Mouse (Mus musculus) C2C12 (cell line): ENCODE data around the gene Ccdc81. TPM values are rescaled to one million over a fixed set of nuclear protein-coding genes. Genes with fewer than 3 reads are reported as not detected.

Experiments used
- H3K27me3 ChIP-seq: one replicate; pipeline ENCODE4 v1.6.1; 2011; ENCODE audit not compliant: control insufficient read depth, insufficient read depth, insufficient read length
- H3K36me3 ChIP-seq: one replicate; pipeline ENCODE4 v1.6.1; 2011; ENCODE audit not compliant: control insufficient read depth, insufficient read depth
- H3K4me3 ChIP-seq: one replicate; pipeline ENCODE4 v1.5.1; 2011; ENCODE audit warnings: mild to moderate bottlenecking, control low read depth; ENCODE audit not compliant: poor library complexity, insufficient read depth, severe bottlenecking
- H3K79me2 ChIP-seq: one replicate; pipeline ENCODE4 v1.6.1; 2011; ENCODE audit not compliant: control insufficient read depth, insufficient read depth
- H3K79me3 ChIP-seq: one replicate; pipeline ENCODE4 v1.6.1; 2011; ENCODE audit warnings: low read depth, control low read depth
- H3ac ChIP-seq: one replicate; pipeline ENCODE3; 2011; ENCODE audit warnings: low read depth; ENCODE audit not compliant: control insufficient read depth, insufficient read length
- CEBPB ChIP-seq: IDR thresholded peaks from one replicate; pipeline ENCODE4 v1.6.1; 2011; ENCODE audit warnings: low read depth, mild to moderate bottlenecking, control low read depth, moderate library complexity
- CTCF ChIP-seq: IDR thresholded peaks from one replicate; pipeline ENCODE4 v1.5.1; 2011; ENCODE audit not compliant: control insufficient read depth, insufficient read depth, insufficient read length
- FOSL1 ChIP-seq: IDR thresholded peaks from one replicate; pipeline ENCODE4 v1.8.0; 2011; ENCODE audit warnings: mild to moderate bottlenecking, low read length; ENCODE audit not compliant: poor library complexity, insufficient read depth, severe bottlenecking
- MAX ChIP-seq: IDR thresholded peaks from one replicate; pipeline ENCODE4 v1.6.1; 2011; ENCODE audit warnings: mild to moderate bottlenecking, control low read depth
- MYOD1 ChIP-seq: IDR thresholded peaks from one replicate; pipeline ENCODE4 v1.6.1; 2011; ENCODE audit warnings: low read depth; ENCODE audit not compliant: control insufficient read depth, insufficient read length
- MYOG ChIP-seq: IDR thresholded peaks from one replicate; pipeline ENCODE4 v1.6.1; 2011; ENCODE audit not compliant: control insufficient read depth, insufficient read length; ENCODE audit errors: extremely low read depth
- USF1 ChIP-seq: IDR thresholded peaks from one replicate; pipeline ENCODE4 v1.6.1; 2011; ENCODE audit warnings: low read depth, mild to moderate bottlenecking, control low read depth, moderate library complexity
- polyA plus RNA-seq: library from polyadenylated mRNA; unstranded; fragments of >200 nt; fragmentation: generic; extraction: Trizol; gene quantifications from one replicate; pipeline ENCODE4 v1.2.1, GENCODE M21; 2012; ENCODE audit warnings: missing spikeins

Ccdc81 gene
- polyA plus RNA-seq, 1 experiment = 0.11 TPM

DNA sequence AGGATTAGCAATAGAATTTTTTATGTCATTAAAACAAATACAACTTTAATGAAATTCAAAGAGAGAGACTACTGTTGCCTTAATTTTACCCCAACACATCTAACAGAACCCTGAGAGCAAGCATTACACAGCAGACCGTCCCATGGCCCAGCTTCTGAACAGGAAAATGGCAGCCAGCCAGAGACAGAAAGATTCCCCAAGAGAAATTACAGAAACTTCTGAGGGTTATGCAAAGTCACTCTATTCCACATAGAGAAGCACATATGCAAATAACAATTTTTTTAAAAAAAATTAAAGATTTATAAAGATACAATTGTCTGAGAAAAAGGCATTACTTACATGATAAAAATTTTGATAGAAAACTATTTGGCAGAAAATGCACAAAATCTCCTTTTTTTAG lies 23.7 kb downstream of the Ccdc81 start:
- Histone ChIP-seq H3K79me2 (no peaks in the 10 kb centered on the region), H3K36me3 (no peaks in the 10 kb centered on the region), H3K27me3 (no peaks in the 10 kb centered on the region), H3K79me3 (no peaks in the 10 kb centered on the region), H3ac (no peak overlapping the region), H3K4me3 (no peak overlapping the region)
- TF ChIP-seq MAX (no peak), MYOG (no peak), FOSL1 (no peak), MYOD1 (no peak), CEBPB (no peak), CTCF (no peak), USF1 (no peak)

DNA sequence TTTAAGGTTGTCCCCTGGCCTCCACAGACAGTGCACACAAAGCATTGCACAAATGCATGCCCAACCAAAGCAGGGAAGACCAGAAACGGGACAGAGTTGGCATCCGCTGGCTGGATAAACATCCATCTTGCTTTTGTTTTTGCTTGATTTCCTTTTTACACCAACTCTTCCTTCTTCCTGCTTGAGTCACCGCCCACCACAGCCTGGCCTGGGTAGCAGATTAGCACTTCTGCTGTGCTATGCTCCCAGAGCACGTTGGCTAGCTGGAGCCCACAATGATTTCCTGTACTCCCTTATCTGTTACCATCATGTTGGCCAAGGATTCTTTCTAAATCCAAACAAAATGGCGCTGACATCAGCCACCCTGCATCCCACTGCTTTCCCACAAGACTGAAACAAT lies 36.2 kb downstream of the Ccdc81 start:
- no peak overlapping the region for H3ac ChIP-seq
- H3K79me3 ChIP-seq = no peaks in the 10 kb centered on the region
- H3K79me2 ChIP-seq = no peaks in the 10 kb centered on the region

DNA sequence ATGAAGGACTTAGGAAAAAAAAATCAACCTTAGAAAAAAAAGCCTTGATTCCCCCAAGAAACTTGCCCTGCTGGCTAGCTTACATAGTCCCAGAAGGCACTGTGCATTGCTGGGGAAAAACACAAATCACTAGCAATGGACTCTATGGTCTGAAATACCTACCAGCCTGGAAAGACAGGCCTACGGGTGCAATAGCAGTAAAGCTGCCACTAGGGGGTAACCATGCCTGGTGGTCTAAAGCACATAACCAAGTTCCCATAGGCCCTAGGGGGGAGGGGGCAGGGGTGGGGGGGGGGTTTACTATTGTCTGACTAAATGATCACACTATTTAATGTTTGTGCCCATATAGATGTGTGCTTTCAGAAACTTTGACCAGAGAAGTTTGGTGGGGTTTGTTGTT lies 38.7 kb downstream of the Ccdc81 start:
- TF ChIP-seq CEBPB = no peak
- TF ChIP-seq MAX = no peak
- TF ChIP-seq FOSL1 = no peak
- no peak for TF ChIP-seq MYOD1
- no peak for TF ChIP-seq CTCF
- TF ChIP-seq MYOG = no peak
- no peak for TF ChIP-seq USF1
- no peaks in the 10 kb centered on the region for H3K27me3 ChIP-seq

More for the DNA sequence above, 36.2 kb downstream of the Ccdc81 start:
- Histone ChIP-seq H3K27me3 (no peaks in the 10 kb centered on the region), H3K36me3 (no peaks in the 10 kb centered on the region), H3K4me3 (no peak overlapping the region)
- TF ChIP-seq CTCF (no peak), USF1 (no peak), MYOG (no peak), MAX (no peak), MYOD1 (no peak), FOSL1 (no peak), CEBPB (no peak)

DNA sequence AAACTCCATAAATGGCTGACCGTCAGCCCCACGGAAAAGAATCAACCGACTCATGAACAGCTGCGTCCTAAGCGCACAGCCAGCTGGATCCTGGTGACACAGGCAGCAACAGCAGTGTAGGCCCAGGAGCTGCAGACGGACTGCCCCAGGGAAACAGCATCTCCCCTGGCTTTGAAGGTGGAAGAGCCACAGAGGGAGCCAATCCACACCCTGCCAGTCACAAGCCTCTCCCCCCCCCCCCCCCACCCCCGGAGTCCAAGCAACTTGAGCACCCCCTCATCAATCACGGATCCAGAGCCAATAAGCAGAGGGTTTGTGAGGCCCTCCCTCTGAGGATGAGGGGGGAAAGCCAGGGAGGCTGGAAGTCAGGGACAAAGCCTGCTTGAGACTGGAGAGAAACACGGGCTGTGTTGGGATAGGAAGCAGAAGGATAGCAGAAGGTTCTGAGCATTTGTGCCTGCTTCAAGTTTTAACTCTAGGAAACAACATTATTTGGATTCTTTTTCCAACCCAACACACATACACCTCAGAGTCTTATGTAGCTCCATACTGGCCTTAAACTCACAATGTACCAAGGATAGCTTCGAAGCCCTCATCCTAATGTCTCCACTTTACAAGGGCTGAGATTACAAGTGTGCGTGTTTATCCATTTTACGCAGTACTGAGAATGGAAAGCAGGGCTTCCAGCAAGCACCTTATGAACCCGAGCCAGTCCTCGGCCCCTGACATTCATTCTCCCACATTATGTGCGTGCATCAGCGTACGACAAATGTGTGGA lies 46.8 kb downstream of the Ccdc81 start:
- H3K36me3 ChIP-seq = no peaks in the 10 kb centered on the region
- no peak overlapping the region for H3K4me3 ChIP-seq
- TF ChIP-seq MAX (no peak), MYOD1 (no peak), CTCF (no peak), USF1 (no peak), CEBPB (no peak), FOSL1 (no peak), MYOG (no peak)
- H3K79me3 ChIP-seq = no peaks in the 10 kb centered on the region
- H3K79me2 ChIP-seq = no peaks in the 10 kb centered on the region
- H3ac ChIP-seq = no peak overlapping the region
- H3K27me3 ChIP-seq = no peaks in the 10 kb centered on the region

More for the DNA sequence above, 38.7 kb downstream of the Ccdc81 start:
- H3K4me3 ChIP-seq = no peak overlapping the region
- no peaks in the 10 kb centered on the region for H3K79me2 ChIP-seq
- no peaks in the 10 kb centered on the region for H3K79me3 ChIP-seq
- no peaks in the 10 kb centered on the region for H3K36me3 ChIP-seq
- H3ac ChIP-seq = no peak overlapping the region

DNA sequence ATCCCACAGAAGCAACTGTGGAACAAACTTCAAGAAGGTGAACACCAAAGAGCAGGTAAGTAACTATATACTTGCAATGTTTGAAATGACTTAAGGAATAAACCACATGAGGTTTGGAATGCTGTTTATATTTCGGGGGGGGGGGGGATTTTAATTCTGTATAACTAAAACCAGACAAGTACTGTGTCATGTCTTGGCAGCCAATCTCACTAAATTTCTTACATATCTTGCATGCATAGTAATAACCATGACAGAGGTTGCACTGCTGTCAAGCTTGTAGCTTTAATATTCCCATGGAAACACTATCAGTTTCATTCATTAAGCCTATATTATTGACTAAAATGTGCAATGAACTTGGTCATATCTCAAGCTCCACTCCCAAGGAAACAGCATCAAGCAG lies 48.2 kb downstream of the Ccdc81 start:
- H3K79me3 ChIP-seq = no peaks in the 10 kb centered on the region
- TF ChIP-seq FOSL1 (no peak), MAX (no peak), MYOG (no peak), CEBPB (no peak), USF1 (no peak), MYOD1 (no peak), CTCF (no peak)
- no peaks in the 10 kb centered on the region for H3K79me2 ChIP-seq
- H3ac ChIP-seq = no peak overlapping the region
- no peaks in the 10 kb centered on the region for H3K36me3 ChIP-seq
- H3K27me3 ChIP-seq = no peaks in the 10 kb centered on the region
- H3K4me3 ChIP-seq = no peak overlapping the region

DNA sequence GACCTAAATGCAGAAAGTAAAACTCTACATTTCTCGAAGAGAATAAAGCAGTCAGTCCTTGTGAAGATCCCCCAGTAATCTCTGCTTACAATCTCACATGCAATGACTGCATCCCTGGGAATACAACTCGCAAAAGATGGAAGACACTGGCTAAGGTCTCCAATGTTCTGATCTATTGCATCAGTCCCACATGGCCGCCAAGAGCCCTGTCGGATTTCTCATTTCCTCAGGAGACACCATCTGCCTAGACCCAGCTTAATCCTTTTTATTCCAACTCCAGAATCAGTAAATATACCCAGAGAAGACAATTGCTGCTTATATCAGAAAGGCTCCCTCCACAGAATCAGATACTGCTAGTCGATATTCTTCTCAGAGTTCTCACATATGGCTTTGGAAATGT lies 50.3 kb downstream of the Ccdc81 start:
- no peaks in the 10 kb centered on the region for H3K27me3 ChIP-seq
- no peak for TF ChIP-seq MYOD1
- no peak overlapping the region for H3K4me3 ChIP-seq
- no peaks in the 10 kb centered on the region for H3K79me3 ChIP-seq
- no peaks in the 10 kb centered on the region for H3K36me3 ChIP-seq
- no peak overlapping the region for H3ac ChIP-seq
- no peaks in the 10 kb centered on the region for H3K79me2 ChIP-seq
